Mouse (Mus musculus): Measurements from ENCODE around the gene Hist1h2ae.
"Not testable (repeated sequence)": the region's sequence is repeated elsewhere in the genome, so short reads cannot be mapped to it uniquely, and the experiment has no call there.

Gene Hist1h2ae

GRCm38 (mm10) chr13:23561883-23562659 lies 8.9 kb downstream of the Hist1h2ae start, which contains the start of gene Hist1h3e:
TSS of gene Hist1h3e (minus strand) at chr13:23562369.
- peak; percentile 92 for DNase-seq (ENCODE audit: low spot score)

- DNase-seq (ENCODE audit: low spot score) = not testable (repeated sequence)
Measured at GRCm38 (mm10) chr13:23561531-23561882, 9.5 kb downstream of the Hist1h2ae start.

DNA sequence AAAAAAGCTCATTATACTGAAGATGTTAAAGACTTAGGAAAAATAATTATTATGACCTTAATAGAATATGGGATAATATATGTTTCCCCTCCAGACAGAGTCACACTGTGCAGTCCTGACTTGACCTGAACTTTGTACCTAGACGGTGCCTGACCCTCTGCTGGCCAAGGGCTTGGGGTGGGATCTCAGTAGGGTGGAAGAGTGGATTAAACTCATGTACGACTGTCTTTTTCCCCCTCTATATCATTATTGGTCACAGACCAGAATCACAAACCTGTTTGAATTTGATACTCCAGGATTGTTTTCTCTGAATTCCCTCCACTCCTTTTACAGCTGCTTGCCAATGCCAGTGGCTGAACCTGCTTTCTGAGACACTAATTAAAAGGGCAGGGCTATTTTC lies 10.3 kb downstream of the Hist1h2ae start:
- not testable (repeated sequence) for DNase-seq (ENCODE audit: low spot score)

DNA sequence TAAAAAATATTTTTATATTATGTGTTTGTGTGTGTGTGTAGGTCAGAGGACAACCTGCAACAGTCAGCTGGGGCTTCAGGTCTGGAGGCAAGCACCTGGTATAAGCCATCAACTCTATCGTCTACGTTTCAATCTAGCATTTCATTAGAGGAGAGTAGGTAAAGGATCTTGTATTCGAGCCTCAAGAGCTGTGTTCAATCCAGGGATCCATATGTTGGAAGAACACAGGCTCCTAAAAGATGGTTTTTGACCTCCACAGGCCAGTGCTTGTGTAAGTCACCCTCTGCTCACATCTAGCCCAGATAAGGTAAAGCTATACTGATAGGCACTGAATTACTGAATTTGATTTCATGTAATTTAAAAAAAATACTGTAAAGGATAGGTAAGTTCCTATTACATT lies 14.1 kb downstream of the Hist1h2ae start:
- DNase-seq (ENCODE audit: low spot score) = no peak

DNA sequence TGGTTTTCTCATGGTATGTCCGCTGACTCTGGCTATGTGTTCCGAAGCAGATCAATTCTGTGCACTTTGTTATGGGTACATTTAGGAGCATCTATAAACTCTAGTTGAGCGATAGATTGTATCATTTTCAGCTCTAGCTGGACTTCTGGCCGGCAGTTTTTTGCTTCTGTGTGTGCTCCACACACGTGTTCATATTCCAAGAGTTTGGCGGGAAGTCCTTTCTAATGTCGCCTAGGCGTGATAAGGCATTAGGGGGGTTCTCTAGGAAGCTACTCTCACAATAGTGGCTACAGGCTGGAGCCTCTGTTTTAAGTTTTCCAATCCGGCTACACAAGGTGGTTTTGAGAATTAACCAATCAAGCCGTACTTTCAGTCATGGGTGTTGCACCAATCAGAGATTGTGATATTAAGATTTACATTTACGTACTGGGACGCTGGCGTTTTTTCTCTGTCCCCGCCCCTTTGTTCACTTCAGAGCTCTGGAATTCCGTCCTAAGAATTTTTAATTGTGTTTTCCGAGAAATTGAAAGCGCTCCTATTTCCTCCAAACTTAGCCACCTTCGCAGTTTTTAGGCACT lies 15.1 kb downstream of the Hist1h2ae start:
- DNase-seq (ENCODE audit: low spot score) = no peak

DNA sequence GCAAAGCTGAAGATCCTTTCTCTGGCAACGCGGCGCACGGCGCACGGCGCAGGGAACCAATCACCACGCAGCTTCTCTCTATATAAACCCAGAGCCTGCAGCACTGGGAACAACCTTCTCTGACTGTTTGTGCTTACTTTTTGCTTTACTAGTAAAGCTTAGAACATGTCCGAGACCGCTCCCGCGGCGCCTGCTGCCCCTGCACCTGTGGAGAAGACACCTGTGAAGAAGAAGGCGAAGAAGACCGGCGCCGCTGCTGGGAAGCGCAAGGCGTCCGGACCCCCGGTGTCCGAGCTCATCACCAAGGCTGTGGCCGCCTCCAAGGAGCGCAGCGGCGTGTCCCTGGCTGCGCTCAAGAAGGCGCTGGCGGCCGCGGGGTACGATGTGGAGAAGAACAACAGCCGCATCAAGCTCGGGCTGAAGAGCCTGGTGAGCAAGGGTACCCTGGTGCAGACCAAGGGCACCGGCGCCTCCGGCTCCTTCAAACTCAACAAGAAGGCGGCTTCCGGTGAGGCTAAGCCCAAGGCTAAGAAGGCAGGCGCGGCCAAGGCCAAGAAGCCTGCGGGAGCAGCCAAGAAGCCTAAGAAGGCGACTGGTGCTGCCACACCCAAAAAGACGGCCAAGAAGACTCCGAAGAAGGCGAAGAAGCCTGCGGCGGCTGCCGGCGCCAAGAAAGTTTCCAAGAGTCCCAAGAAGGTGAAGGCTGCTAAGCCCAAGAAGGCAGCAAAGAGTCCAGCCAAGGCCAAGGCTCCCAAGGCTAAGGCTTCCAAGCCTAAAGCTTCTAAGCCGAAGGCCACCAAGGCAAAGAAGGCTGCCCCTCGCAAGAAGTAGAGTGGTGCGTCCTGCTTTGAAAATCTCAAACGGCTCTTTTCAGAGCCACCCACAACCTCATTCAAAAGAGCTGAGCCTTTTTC lies 15.8 kb downstream of the Hist1h2ae start:
- peak; percentile 66 for DNase-seq (ENCODE audit: low spot score)

DNA sequence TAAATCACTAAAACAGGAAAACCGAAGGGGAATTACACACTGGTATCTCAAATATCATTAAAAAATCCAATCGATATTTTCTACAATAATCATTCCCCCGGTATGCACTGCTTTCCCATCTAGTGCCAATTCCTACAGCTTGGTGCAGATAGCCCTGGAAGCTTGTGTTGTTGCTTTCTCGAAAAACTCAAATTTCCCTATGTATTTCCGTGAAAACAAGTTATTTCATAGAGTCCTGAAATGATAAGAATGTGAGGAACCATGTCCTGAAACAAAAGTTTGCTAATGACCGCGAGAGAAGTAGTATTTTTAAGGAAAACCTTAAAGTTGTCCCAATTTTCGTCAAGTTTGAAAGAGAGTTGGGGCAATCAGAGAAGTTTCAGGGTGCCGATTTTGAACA lies 16.6 kb downstream of the Hist1h2ae start:
- DNase-seq (ENCODE audit: low spot score) = no peak

GRCm38 (mm10) chr13:23552962-23553361 lies 18.1 kb downstream of the Hist1h2ae start, which contains the start of gene Hist1h1d:
TSS of gene Hist1h1d (plus strand) at chr13:23553262.
- DNase-seq (ENCODE audit: low spot score) = no peak

- no peak for DNase-seq (ENCODE audit: low spot score)
Measured at GRCm38 (mm10) chr13:23551931-23552914, 18.8 kb downstream of the Hist1h2ae start.

DNA sequence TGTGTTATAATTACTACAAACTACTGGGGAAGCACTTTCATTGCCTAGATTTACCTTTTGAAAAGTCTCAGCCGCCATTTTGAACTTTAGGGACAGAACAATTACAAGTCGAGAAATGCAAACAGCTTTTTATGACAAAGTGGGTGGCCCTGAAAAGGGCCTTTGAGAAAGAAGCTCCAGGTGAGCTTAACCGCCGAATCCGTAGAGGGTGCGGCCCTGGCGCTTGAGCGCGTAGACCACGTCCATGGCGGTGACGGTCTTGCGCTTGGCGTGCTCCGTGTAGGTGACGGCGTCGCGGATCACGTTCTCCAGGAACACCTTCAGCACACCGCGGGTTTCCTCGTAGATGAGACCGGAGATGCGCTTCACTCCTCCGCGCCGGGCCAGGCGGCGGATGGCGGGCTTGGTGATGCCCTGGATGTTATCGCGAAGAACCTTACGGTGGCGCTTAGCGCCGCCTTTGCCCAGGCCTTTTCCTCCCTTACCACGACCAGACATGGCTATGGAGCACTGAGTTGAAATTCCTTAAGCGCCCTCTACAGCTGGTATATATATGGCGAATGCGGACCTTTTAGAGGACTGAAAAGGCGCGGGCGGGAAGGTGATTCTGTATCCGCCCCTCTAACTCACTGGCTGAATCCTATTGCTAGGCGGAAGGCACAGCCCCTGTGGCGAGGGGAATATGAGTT lies 19.7 kb downstream of the Hist1h2ae start, which contains the start of gene Hist1h4f:
Gene Hist1h4f (minus strand): TSS at position 503 of the 689 bp plus-strand sequence.
- peak; percentile 83 for DNase-seq (ENCODE audit: low spot score)

GRCm38 (mm10) chr13:23550761-23551145 lies 20.3 kb downstream of the Hist1h2ae start:
- DNase-seq (ENCODE audit: low spot score) = no peak

GRCm38 (mm10) chr13:23546694-23547093 lies 24.3 kb downstream of the Hist1h2ae start:
- no peak for DNase-seq (ENCODE audit: low spot score)

GRCm38 (mm10) chr13:23544787-23545120 lies 26.3 kb downstream of the Hist1h2ae start:
- DNase-seq (ENCODE audit: low spot score) = not testable (repeated sequence)

- no peak for DNase-seq (ENCODE audit: low spot score)
Measured at GRCm38 (mm10) chr13:23543965-23544786, 26.8 kb downstream of the Hist1h2ae start, which contains the start of gene Hist1h3f. TSS of gene Hist1h3f (plus strand) at chr13:23544052.

DNA sequence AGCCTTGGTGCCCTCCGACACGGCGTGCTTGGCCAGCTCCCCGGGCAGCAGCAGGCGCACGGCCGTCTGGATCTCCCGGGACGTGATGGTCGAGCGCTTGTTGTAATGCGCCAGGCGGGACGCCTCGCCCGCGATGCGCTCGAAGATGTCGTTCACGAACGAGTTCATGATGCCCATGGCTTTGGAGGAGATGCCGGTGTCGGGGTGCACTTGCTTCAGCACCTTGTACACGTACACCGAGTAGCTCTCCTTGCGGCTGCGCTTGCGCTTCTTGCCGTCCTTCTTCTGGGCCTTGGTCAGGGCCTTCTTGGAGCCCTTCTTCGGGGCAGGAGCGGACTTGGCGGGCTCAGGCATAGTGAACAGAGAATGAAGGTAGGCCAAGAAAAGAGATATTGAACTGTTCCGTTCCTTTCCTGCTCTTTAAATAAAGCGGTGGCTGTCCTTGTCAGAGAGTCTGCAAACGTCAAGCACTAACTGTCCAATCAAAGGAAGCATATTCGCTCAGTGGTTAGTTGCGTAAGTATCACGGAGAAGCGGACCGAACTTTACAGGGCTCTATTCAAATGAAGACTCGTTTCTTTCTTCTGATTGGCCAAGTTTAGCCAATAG lies 27.9 kb downstream of the Hist1h2ae start, which contains the start of gene Hist1h2bh:
Gene Hist1h2bh (minus strand): TSS at position 394 of the 609 bp plus-strand sequence.
- DNase-seq (ENCODE audit: low spot score) = not testable (repeated sequence)

DNA sequence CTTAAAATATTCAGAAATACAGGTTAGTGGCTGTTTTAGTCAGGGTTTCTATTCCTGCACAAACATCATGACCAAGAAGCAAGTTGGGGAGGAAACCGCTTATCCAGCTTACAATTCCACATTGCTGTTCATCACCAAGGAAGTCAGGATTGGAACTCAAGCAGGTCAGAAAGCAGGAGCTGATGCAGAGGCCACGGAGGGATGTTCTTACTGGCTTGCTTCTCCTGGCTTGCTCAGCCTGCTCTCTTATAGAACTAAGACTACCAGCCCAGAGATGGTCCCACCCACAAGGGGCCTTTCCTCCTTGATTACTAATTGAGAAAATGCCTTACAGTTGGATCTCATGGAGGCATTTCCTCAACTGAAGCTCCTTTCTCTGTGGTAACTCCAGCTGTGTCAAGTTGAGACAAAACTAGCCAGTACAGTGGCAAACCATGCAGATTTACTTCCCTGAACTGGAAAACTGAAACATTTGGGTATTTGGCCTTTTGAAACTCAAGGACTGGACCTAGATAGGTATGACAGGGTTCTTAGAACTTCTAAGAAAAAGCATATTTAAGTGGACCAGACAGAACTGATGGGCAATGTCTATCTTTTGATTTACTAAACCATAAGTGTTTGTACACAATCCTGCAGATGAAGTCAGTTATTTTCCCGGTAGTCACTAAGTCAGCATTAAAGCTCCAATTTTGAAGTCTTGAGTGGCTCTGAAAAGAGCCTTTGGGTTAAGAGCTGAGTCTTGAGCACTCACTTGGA lies 28.6 kb downstream of the Hist1h2ae start:
- DNase-seq (ENCODE audit: low spot score) = not testable (repeated sequence)

DNA sequence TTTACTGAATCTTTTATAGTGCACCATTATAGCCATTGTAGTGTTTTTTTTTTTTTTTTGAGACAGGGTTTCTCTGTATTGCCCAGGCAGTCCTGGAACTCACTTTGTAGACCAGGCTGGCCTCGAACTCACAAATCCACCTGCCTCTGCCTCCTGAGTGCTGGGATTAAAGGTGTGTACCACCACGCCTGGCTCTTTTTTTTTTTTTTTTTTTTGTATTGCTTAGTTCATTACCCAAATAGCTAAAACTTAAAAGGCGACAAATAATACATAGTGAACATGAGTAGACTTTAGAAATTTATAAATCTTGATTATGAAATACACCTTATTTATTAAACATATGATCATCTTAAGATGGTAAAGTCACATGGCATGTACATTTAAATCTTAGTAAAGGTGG lies 29.5 kb downstream of the Hist1h2ae start:
- DNase-seq (ENCODE audit: low spot score) = no peak

- DNase-seq (ENCODE audit: low spot score) = not testable (repeated sequence)
Measured at GRCm38 (mm10) chr13:23539821-23540220, 31.2 kb downstream of the Hist1h2ae start.
